Mouse (Mus musculus) adrenal gland, postnatal 14 days (tissue): ENCODE data around the gene Olfr120. TPM values are rescaled to one million over a fixed set of nuclear protein-coding genes. Genes with fewer than 3 reads are reported as not detected.
"Not testable (repeated sequence)": the region's sequence is repeated elsewhere in the genome, so short reads cannot be mapped to it uniquely, and the experiment has no call there.

Experiments used
- DNase-seq: peaks from one replicate; pipeline ENCODE4 v3.0.0; 2021; ENCODE audit warnings: mixed read lengths
- long read RNA-seq, 2 experiments: library from polyadenylated mRNA; stranded (forward); transcript quantifications; one replicate each; pipeline ENCODE4 v2.0.0; 2021
- total RNA-seq: library from RNA; stranded (reverse); gene quantifications from 2 replicates; pipeline ENCODE4 v1.2.3, GENCODE M21; 2021

The Olfr120 gene
- total RNA-seq = not detected in 2 replicates
- long read RNA-seq, experiment 1 = 0 reads
- long read RNA-seq, experiment 2 = 0 reads

DNA sequence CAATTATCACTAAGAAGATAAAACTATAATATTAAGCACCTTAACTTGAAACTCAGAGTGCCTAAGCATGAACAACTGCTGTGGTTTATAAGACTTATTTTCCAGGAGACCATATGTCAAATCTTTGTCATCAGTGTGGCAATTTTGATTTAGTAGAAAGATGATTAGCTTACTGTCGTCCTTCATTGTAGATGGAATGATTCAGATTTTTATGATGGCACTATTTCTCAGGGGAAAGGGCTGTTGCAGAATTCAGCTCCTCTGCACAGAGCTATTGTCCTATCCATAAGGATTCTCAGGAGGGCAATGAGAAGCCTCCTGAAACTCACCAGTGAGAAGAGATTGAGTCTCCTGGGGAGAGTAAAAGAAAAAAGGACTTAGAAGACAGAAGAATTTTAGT lies at the start of gene Olfr120:
Gene Olfr120, plus strand, starts transcription at position 301 of the 400 bp plus-strand sequence.
- DNase-seq = no peak

DNA sequence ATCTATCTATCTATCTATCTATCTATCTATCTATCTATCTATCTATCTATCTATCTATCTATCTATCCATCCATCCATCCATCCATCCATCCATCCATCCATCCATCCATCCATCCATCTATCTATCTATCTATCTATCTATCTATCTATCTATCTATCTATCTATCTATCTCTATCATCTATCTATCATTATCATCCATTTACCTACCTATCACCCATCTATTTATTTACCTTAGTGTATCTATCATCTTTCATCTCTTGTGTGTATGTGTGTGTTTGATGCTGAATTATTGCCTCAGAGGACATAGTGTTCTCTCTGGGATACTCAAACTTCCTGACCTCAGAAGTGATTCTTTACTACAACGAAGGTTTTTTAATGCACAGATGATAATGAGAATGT lies 25.3 kb upstream of the Olfr120 start, which contains the start of gene Olfr119:
Gene Olfr119, plus strand, starts transcription at position 301 of the 400 bp plus-strand sequence.
- DNase-seq = not testable (repeated sequence)

DNA sequence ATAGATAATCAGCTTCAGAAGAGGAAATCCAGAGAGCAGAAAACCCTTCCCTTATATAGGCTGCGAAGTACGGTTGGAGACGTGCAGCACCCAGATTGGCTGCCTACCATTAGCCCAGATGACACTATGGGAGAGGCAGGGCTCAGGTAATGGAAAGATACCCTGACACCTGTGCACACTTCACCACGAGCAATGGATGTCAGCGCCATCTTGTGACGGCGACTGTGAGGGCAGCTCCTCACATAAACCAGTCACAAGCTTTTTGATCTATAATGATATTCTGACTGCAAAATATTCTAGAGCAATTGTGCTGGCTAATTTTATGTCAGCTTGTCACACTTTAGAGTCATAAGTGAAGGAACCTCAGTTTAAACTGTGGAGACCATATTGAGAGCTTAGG lies 16.5 kb downstream of the Olfr120 start:
- no peak for DNase-seq

DNA sequence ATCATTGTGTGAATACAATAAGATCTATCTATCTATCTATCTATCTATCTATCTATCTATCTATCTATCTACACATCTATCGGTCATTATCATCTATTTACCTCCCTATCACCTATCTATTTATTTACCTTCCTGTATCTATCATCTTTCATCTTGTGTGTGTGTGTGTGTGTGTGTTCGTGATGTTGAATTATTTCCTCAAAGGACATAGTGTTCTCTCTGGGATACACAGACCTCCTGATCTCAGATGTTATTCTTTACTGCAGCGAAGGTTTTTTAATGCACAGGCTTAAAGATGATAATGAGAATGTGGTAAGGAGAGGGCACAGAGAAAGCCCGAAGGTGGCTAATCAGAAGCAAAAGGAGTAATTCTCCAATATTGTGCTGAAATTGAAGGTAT lies 46.7 kb downstream of the Olfr120 start, which contains the start of gene Olfr122:
Gene Olfr122, plus strand, starts transcription at position 301 of the 400 bp plus-strand sequence.
- no peak for DNase-seq

Other genes starting within 250 kb of the Olfr120 start
- 2.0 TPM in 1 of 2 replicates, not detected in the other for gene H2-M2, start 238.3 kb upstream of the Olfr120 start, total RNA-seq
- not detected in 2 replicates for gene Olfr110, start 229.3 kb upstream of the Olfr120 start, total RNA-seq
- not detected in 2 replicates for gene Olfr111, start 213.8 kb upstream of the Olfr120 start, total RNA-seq
- not detected in 2 replicates for gene Olfr112, start 152.4 kb upstream of the Olfr120 start, total RNA-seq
- gene Olfr113, start 144.1 kb upstream of the Olfr120 start, total RNA-seq = not detected in 2 replicates
- not detected in 2 replicates for gene Olfr114, start 129.1 kb upstream of the Olfr120 start, total RNA-seq
- gene Olfr115, start 94.7 kb upstream of the Olfr120 start, total RNA-seq = not detected in 2 replicates
- not detected in 2 replicates for gene Olfr116, start 94.6 kb upstream of the Olfr120 start, total RNA-seq
- not detected in 2 replicates for gene Olfr117, start 58.0 kb upstream of the Olfr120 start, total RNA-seq
- not detected in 2 replicates for gene Olfr118, start 54.8 kb upstream of the Olfr120 start, total RNA-seq
- not detected in 2 replicates for gene Olfr119, start 25.2 kb upstream of the Olfr120 start, total RNA-seq
- not detected in 2 replicates for gene Olfr121, start 27.0 kb downstream of the Olfr120 start, total RNA-seq
- not detected in 2 replicates for gene Olfr122, start 46.8 kb downstream of the Olfr120 start, total RNA-seq
- not detected in 2 replicates for gene Olfr123, start 71.7 kb downstream of the Olfr120 start, total RNA-seq
- not detected in 2 replicates for gene Olfr124, start 78.1 kb downstream of the Olfr120 start, total RNA-seq
- not detected in 2 replicates for gene Olfr125, start 111.1 kb downstream of the Olfr120 start, total RNA-seq
- not detected in 2 replicates for gene Olfr126, start 125.7 kb downstream of the Olfr120 start, total RNA-seq
- gene Olfr127, start 178.6 kb downstream of the Olfr120 start, total RNA-seq = not detected in 2 replicates
- gene Olfr128, start 198.7 kb downstream of the Olfr120 start, total RNA-seq = not detected in 2 replicates
- not detected in 2 replicates for gene Olfr761, start 231.3 kb downstream of the Olfr120 start, total RNA-seq